Mouse (Mus musculus): Measurements from ENCODE around the gene Kif5c. TPM values are rescaled to one million over a fixed set of nuclear protein-coding genes. Genes with fewer than 3 reads are reported as not detected.

Kif5c gene
- polyA plus RNA-seq, 1 experiment from 2014 or later, result 153 TPM

GRCm38 (mm10) chr2:49678386-49678785 is 59.3 kb downstream of the Kif5c start:
- Histone ChIP-seq H3K4me2 (replicated peaks) (no peak overlapping the region), H3K27ac (peak overlapping the region; percentile 70), H3K9ac (no peak overlapping the region), H3K36me3 (no peaks in the 10 kb centered on the region), H3K9me3 (replicated peaks) (no peaks in the 10 kb centered on the region), H3K4me1 (peaks cover 34% of the 10 kb centered on the region), H3K27me3 (no peaks in the 10 kb centered on the region), H3K4me3 (no peak overlapping the region)
- WGBS, result 77% methylated on average over 7 of the region's 7 CpGs
- no peak for ATAC-seq (ENCODE audit: low FRiP score)

- Histone ChIP-seq H3K9me3 (replicated peaks) (no peaks in the 10 kb centered on the region), H3K9ac (no peak overlapping the region), H3K4me2 (replicated peaks) (no peak overlapping the region), H3K36me3 (no peaks in the 10 kb centered on the region), H3K4me1 (peaks cover 42% of the 10 kb centered on the region), H3K27ac (peak overlapping the region; percentile 71), H3K27me3 (no peaks in the 10 kb centered on the region), H3K4me3 (no peak overlapping the region)
- 55% methylated on average over 16 of the region's 16 CpGs for WGBS
- peak; percentile 72 for ATAC-seq (ENCODE audit: low FRiP score)
Measured at GRCm38 (mm10) chr2:49679135-49679964, 60.3 kb downstream of the Kif5c start.

GRCm38 (mm10) chr2:49682754-49683153 is 63.7 kb downstream of the Kif5c start:
- no peak for ATAC-seq (ENCODE audit: low FRiP score)
- H3K27ac ChIP-seq, result no peak overlapping the region

GRCm38 (mm10) chr2:49684808-49685207 is 65.7 kb downstream of the Kif5c start:
- WGBS, result 78% methylated on average over 2 of the region's 2 CpGs
- H3K9ac ChIP-seq, result no peak overlapping the region
- no peak overlapping the region for H3K27ac ChIP-seq
- H3K4me1 ChIP-seq, result peaks cover 12% of the 10 kb centered on the region
- peaks cover 9% of the 10 kb centered on the region for H3K36me3 ChIP-seq
- no peak for ATAC-seq (ENCODE audit: low FRiP score)
- H3K9me3 ChIP-seq (replicated peaks), result no peaks in the 10 kb centered on the region
- H3K4me3 ChIP-seq, result no peak overlapping the region
- no peak overlapping the region for H3K4me2 ChIP-seq (replicated peaks)
- no peaks in the 10 kb centered on the region for H3K27me3 ChIP-seq

More at GRCm38 (mm10) chr2:49682754-49683153, 63.7 kb downstream of the Kif5c start:
- H3K9ac ChIP-seq, result no peak overlapping the region
- 76% methylated on average over 6 of the region's 6 CpGs for WGBS
- peaks cover 7% of the 10 kb centered on the region; the same call in 1 of the 2 replicates for H3K36me3 ChIP-seq
- H3K9me3 ChIP-seq (replicated peaks), result no peaks in the 10 kb centered on the region
- H3K4me2 ChIP-seq (replicated peaks), result no peak overlapping the region
- no peaks in the 10 kb centered on the region for H3K27me3 ChIP-seq
- no peak overlapping the region for H3K4me3 ChIP-seq
- H3K4me1 ChIP-seq, result peaks cover 29% of the 10 kb centered on the region

GRCm38 (mm10) chr2:49690421-49690826 is 71.3 kb downstream of the Kif5c start:
- H3K4me3 ChIP-seq, result no peak overlapping the region
- H3K27me3 ChIP-seq, result no peaks in the 10 kb centered on the region
- H3K27ac ChIP-seq, result no peak overlapping the region
- H3K4me1 ChIP-seq, result peaks cover 35% of the 10 kb centered on the region
- no peak overlapping the region for H3K4me2 ChIP-seq (replicated peaks)
- WGBS, result 69% methylated on average over 9 of the region's 9 CpGs
- no peaks in the 10 kb centered on the region for H3K9me3 ChIP-seq (replicated peaks)
- no peak overlapping the region for H3K9ac ChIP-seq
- ATAC-seq (ENCODE audit: low FRiP score), result no peak
- peaks cover 15% of the 10 kb centered on the region for H3K36me3 ChIP-seq

GRCm38 (mm10) chr2:49691441-49691840 is 72.3 kb downstream of the Kif5c start:
- no peak overlapping the region for H3K4me3 ChIP-seq
- no peak overlapping the region for H3K27ac ChIP-seq
- peaks cover 23% of the 10 kb centered on the region for H3K36me3 ChIP-seq
- H3K4me1 ChIP-seq, result peaks cover 35% of the 10 kb centered on the region
- 81% methylated on average over 5 of the region's 5 CpGs for WGBS
- no peak overlapping the region for H3K4me2 ChIP-seq (replicated peaks)
- H3K9ac ChIP-seq, result no peak overlapping the region
- no peaks in the 10 kb centered on the region for H3K27me3 ChIP-seq
- no peak for ATAC-seq (ENCODE audit: low FRiP score)
- no peaks in the 10 kb centered on the region for H3K9me3 ChIP-seq (replicated peaks)

GRCm38 (mm10) chr2:49694727-49695126 is 75.6 kb downstream of the Kif5c start:
- ATAC-seq (ENCODE audit: low FRiP score), result no peak; the same call in 1 of the 2 replicates
- 53% methylated on average over 10 of the region's 10 CpGs for WGBS
- Histone ChIP-seq H3K4me2 (replicated peaks) (no peak overlapping the region), H3K4me1 (peaks cover 33% of the 10 kb centered on the region), H3K36me3 (peaks cover 32% of the 10 kb centered on the region), H3K9me3 (replicated peaks) (no peaks in the 10 kb centered on the region), H3K27me3 (no peaks in the 10 kb centered on the region), H3K4me3 (no peak overlapping the region), H3K27ac (peak overlapping the region; percentile 55), H3K9ac (no peak overlapping the region)

- H3K36me3 ChIP-seq, result peaks cover 35% of the 10 kb centered on the region
- no peak overlapping the region for H3K4me2 ChIP-seq (replicated peaks)
- no peak overlapping the region for H3K9ac ChIP-seq
- no peaks in the 10 kb centered on the region for H3K27me3 ChIP-seq
- H3K4me3 ChIP-seq, result no peak overlapping the region
- peaks cover 26% of the 10 kb centered on the region for H3K4me1 ChIP-seq
- H3K27ac ChIP-seq, result no peak overlapping the region
- no peaks in the 10 kb centered on the region for H3K9me3 ChIP-seq (replicated peaks)
- 82% methylated on average over 3 of the region's 3 CpGs for WGBS
- ATAC-seq (ENCODE audit: low FRiP score), result no peak
Measured at GRCm38 (mm10) chr2:49695461-49695860, 76.4 kb downstream of the Kif5c start.

- Histone ChIP-seq H3K9ac (no peak overlapping the region), H3K27ac (no peak overlapping the region), H3K36me3 (peaks cover 65% of the 10 kb centered on the region), H3K4me3 (no peak overlapping the region), H3K27me3 (no peaks in the 10 kb centered on the region), H3K4me2 (replicated peaks) (no peak overlapping the region), H3K4me1 (peaks cover 9% of the 10 kb centered on the region), H3K9me3 (replicated peaks) (no peaks in the 10 kb centered on the region)
- no peak for ATAC-seq (ENCODE audit: low FRiP score)
- WGBS, result 95% methylated on average over 5 of the region's 5 CpGs
Measured at GRCm38 (mm10) chr2:49698851-49699250, 79.8 kb downstream of the Kif5c start.

- 91% methylated on average over 22 of the region's 22 CpGs for WGBS
- Histone ChIP-seq H3K4me2 (replicated peaks) (no peak overlapping the region), H3K27ac (no peak overlapping the region), H3K27me3 (no peaks in the 10 kb centered on the region), H3K4me1 (no peaks in the 10 kb centered on the region), H3K9ac (no peak overlapping the region), H3K9me3 (replicated peaks) (no peaks in the 10 kb centered on the region), H3K4me3 (no peak overlapping the region), H3K36me3 (peaks cover 71% of the 10 kb centered on the region)
- ATAC-seq (ENCODE audit: low FRiP score), result no peak
Measured at GRCm38 (mm10) chr2:49700176-49700971, 81.3 kb downstream of the Kif5c start.

GRCm38 (mm10) chr2:49710223-49710622 is 91.1 kb downstream of the Kif5c start:
- Histone ChIP-seq H3K27ac (no peak overlapping the region), H3K4me1 (no peaks in the 10 kb centered on the region; the same call in 1 of the 2 replicates)

GRCm38 (mm10) chr2:49711693-49712092 is 92.6 kb downstream of the Kif5c start:
- Histone ChIP-seq H3K4me1 (no peaks in the 10 kb centered on the region; the same call in 1 of the 2 replicates), H3K27ac (peak overlapping the region; percentile 44; the same call in 1 of the 2 replicates), H3K9ac (no peak overlapping the region), H3K27me3 (no peaks in the 10 kb centered on the region), H3K4me2 (replicated peaks) (no peak overlapping the region), H3K9me3 (replicated peaks) (no peaks in the 10 kb centered on the region), H3K36me3 (peaks cover 31% of the 10 kb centered on the region), H3K4me3 (no peak overlapping the region)
- no peak for ATAC-seq (ENCODE audit: low FRiP score)
- WGBS, result 83% methylated on average over 6 of the region's 6 CpGs

More at GRCm38 (mm10) chr2:49710223-49710622, 91.1 kb downstream of the Kif5c start:
- no peak for ATAC-seq (ENCODE audit: low FRiP score)
- no peak overlapping the region for H3K4me3 ChIP-seq
- no peaks in the 10 kb centered on the region for H3K27me3 ChIP-seq
- 90% methylated on average over 3 of the region's 3 CpGs for WGBS
- H3K36me3 ChIP-seq, result peaks cover 35% of the 10 kb centered on the region
- no peak overlapping the region for H3K9ac ChIP-seq
- no peak overlapping the region for H3K4me2 ChIP-seq (replicated peaks)
- no peaks in the 10 kb centered on the region for H3K9me3 ChIP-seq (replicated peaks)
